Mouse (Mus musculus): Measurements from ENCODE around the gene Pcbd2. TPM values are rescaled to one million over a fixed set of nuclear protein-coding genes. Genes with fewer than 3 reads are reported as not detected.

The Pcbd2 gene
- total and polyA plus RNA-seq, 3 experiments, result 32.0 to 69.4 TPM; not detected in 1

DNA sequence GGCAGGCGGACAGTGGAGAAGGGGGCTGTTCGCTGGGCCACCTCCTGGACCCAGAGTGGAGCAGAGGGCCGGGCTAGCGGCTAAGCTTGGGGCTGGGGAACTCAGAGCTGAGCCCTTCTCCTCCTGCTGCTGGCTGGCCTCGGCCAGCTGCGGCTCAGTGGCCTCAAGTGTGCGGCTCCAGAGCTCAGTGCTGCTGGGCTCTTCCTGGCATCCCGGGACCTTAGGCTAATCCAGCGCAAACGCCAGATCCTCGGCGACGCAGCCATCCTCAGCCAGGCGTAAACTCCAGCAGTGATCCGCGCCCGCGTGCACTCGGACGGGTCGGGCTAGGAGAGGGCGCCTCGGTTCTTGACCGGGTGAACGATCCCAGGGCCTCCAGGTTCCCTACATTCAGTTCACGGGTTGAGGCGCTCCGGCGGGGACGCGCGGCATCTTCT is 98.1 kb downstream of the Pcbd2 start:
- Histone ChIP-seq H3K27ac (ENCODE audit: control insufficient read depth, low read depth, low read length) (no peak overlapping the region), H3K36me3 (ENCODE audit: control insufficient read depth in 1 of 2, insufficient read depth in 2 of 2, low read length in 2 of 2) (no peaks in the 10 kb centered on the region), H3K27me3 (ENCODE audit: control insufficient read depth in 1 of 2, insufficient read depth in 2 of 2, low read length in 2 of 2) (no peaks in the 10 kb centered on the region), H3K4me1 (ENCODE audit: control insufficient read depth in 1 of 2, insufficient read depth in 2 of 2, low read length in 2 of 2) (no peaks in the 10 kb centered on the region), H3K4me3 (ENCODE audit: control insufficient read depth in 1 of 2, insufficient read depth in 1 of 2, low read depth in 2 of 2, low read length in 2 of 2) (no peak overlapping the region), H3K9me3 (replicated peaks; ENCODE audit: insufficient read depth, low read length) (no peaks in the 10 kb centered on the region), H3K79me2 (ENCODE audit: control insufficient read depth, insufficient read depth, low read length, poor library complexity) (no peaks in the 10 kb centered on the region), H3K9ac (ENCODE audit: control insufficient read depth, low read depth, low read length, poor library complexity, severe bottlenecking) (no peak overlapping the region)
- DNase-seq (ENCODE audit: low read depth, low spot score), result no peak
- TF ChIP-seq UBTF (IDR thresholded peaks at IDR 0.05; ENCODE audit: borderline replicate concordance, insufficient read depth, low read depth, low read length) (no peak), USF2 (IDR thresholded peaks at IDR 0.05; ENCODE audit: borderline replicate concordance in 1 of 2, insufficient read depth in 1 of 2, low read depth in 1 of 2, low read length in 2 of 2) (no peak), ZKSCAN1 (IDR thresholded peaks at IDR 0.05; ENCODE audit: low read depth, low read length) (no peak), SMC3 (IDR thresholded peaks at IDR 0.05; ENCODE audit: low read depth, low read length) (no peak), ETS1 (IDR thresholded peaks at IDR 0.05; ENCODE audit: low read depth, low read length) (no peak), RAD21 (IDR thresholded peaks at IDR 0.05; ENCODE audit: low read depth, low read length) (no peak), ELF1 (IDR thresholded peaks at IDR 0.05; ENCODE audit: low read depth, low read length) (no peak), GATA1 (IDR thresholded peaks at IDR 0.05; ENCODE audit: low read depth, low read length) (no peak), NRF1 (IDR thresholded peaks at IDR 0.05; ENCODE audit: insufficient read depth, low read depth, low read length, poor library complexity, severe bottlenecking) (no peak), HCFC1 (IDR thresholded peaks at IDR 0.05; ENCODE audit: low read depth, low read length) (no peak), POLR2AphosphoS2 (IDR thresholded peaks at IDR 0.05; ENCODE audit: low read length) (no peak), SIN3A (IDR thresholded peaks at IDR 0.05; ENCODE audit: low read length) (no peak)

DNA sequence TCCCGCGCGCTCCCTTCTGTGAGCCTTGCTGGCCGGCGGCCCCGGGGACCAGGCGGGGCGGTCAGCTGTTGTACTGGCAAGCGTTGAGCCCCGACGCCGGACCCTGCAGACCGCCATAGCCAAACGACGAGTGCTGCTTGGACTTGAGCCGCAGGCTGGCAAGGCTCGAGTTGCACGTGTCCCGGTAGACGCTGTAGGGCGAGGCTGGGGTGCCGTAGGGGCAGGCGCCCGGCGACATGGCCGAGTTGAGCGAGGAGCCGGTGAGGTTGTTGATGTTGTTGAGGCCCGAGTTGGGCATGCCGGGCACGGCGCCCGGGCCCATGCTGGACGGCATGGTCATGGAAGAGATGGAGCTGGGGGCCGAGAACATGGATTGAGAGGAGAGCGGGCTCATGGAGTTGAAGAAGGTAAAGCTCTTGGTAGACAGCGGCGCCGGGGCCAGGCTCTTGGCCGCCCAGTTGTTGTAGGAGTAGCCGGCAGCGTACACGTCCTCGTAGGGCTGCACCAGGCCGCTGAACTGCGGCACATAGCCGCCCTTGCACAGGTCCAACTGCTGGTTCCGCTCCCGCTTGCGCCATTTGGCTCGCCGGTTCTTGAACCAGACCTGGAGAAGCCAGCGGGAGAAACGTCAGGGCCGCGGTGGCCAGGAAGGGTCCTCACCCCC is 99.0 kb downstream of the Pcbd2 start:
- H3K79me2 ChIP-seq (ENCODE audit: control insufficient read depth, insufficient read depth, low read length, poor library complexity), result no peaks in the 10 kb centered on the region
- no peak overlapping the region for H3K27ac ChIP-seq (ENCODE audit: control insufficient read depth, low read depth, low read length)
- H3K9me3 ChIP-seq (replicated peaks; ENCODE audit: insufficient read depth, low read length), result no peaks in the 10 kb centered on the region
- no peak for DNase-seq (ENCODE audit: low read depth, low spot score)
- H3K27me3 ChIP-seq (ENCODE audit: control insufficient read depth in 1 of 2, insufficient read depth in 2 of 2, low read length in 2 of 2), result no peaks in the 10 kb centered on the region
- H3K36me3 ChIP-seq (ENCODE audit: control insufficient read depth in 1 of 2, insufficient read depth in 2 of 2, low read length in 2 of 2), result no peaks in the 10 kb centered on the region
- TF ChIP-seq ETS1 (IDR thresholded peaks at IDR 0.05; ENCODE audit: low read depth, low read length), result no peak
- TF ChIP-seq MXI1 (IDR thresholded peaks at IDR 0.05; ENCODE audit: low read depth, low read length), result no peak
- TF ChIP-seq MYB (IDR thresholded peaks at IDR 0.05; ENCODE audit: low read depth, low read length), result no peak
- TF ChIP-seq KAT2A (conservative IDR thresholded peaks at IDR 0.05; ENCODE audit: low read depth, low read length), result no peak
- no peak for TF ChIP-seq USF1 (IDR thresholded peaks at IDR 0.05; ENCODE audit: low read depth, low read length)
- TF ChIP-seq USF2 (IDR thresholded peaks at IDR 0.05; ENCODE audit: borderline replicate concordance in 1 of 2, insufficient read depth in 1 of 2, low read depth in 1 of 2, low read length in 2 of 2), result no peak
- no peak for TF ChIP-seq RCOR1 (IDR thresholded peaks at IDR 0.05; ENCODE audit: low read depth, low read length)
- TF ChIP-seq EP300 (IDR thresholded peaks at IDR 0.05; ENCODE audit: low read depth in 1 of 2, low read length in 2 of 2), result no peak
- TF ChIP-seq E2F4 (IDR thresholded peaks at IDR 0.05; ENCODE audit: borderline replicate concordance, low read depth, low read length), result no peak
- no peak for TF ChIP-seq SIN3A (IDR thresholded peaks at IDR 0.05; ENCODE audit: low read length)
- no peak for TF ChIP-seq TCF12 (IDR thresholded peaks at IDR 0.05; ENCODE audit: low read depth, low read length)
- no peak for TF ChIP-seq ZMIZ1 (IDR thresholded peaks at IDR 0.05; ENCODE audit: low read depth, low read length)
- no peak for TF ChIP-seq RAD21 (IDR thresholded peaks at IDR 0.05; ENCODE audit: low read depth, low read length)
- no peak for TF ChIP-seq POLR2AphosphoS5 (IDR thresholded peaks at IDR 0.05; ENCODE audit: borderline replicate concordance, low read depth, low read length)
- no peak overlapping the region for H3K9ac ChIP-seq (ENCODE audit: control insufficient read depth, low read depth, low read length, poor library complexity, severe bottlenecking)
- H3K4me1 ChIP-seq (ENCODE audit: control insufficient read depth in 1 of 2, insufficient read depth in 2 of 2, low read length in 2 of 2), result no peaks in the 10 kb centered on the region
- H3K4me3 ChIP-seq (ENCODE audit: control insufficient read depth in 1 of 2, insufficient read depth in 1 of 2, low read depth in 2 of 2, low read length in 2 of 2), result no peak overlapping the region

All from MEL (cell line).